Mouse (Mus musculus) intestine, postnatal 0 days (tissue): Measurements from ENCODE around the gene Mthfr. TPM values are rescaled to one million over a fixed set of nuclear protein-coding genes. Genes with fewer than 3 reads are reported as not detected.
A peak's percentile ranks its signal among the peaks of the same experiment; 100 is the strongest.

ENCODE experiments used
- ATAC-seq: fragments of 200-750 bp; cut with Nextera tagmentation; 2 replicates; pipeline ENCODE4 v1.8.0; 2017; ENCODE audit warnings: mild to moderate bottlenecking, moderate TSS enrichment, moderate library complexity
- H3K27ac ChIP-seq: fragments of 300-500 bp; sonication (generic); 2 replicates; pipeline ENCODE4 v1.5.1; 2014; ENCODE audit warnings: mild to moderate bottlenecking, low read depth, low read length, moderate library complexity
- H3K27me3 ChIP-seq: fragments of 300-500 bp; sonication (generic); replicated peaks from 2 replicates; pipeline ENCODE4 v1.6.1; 2014; ENCODE audit warnings: low read length, mixed read lengths; ENCODE audit not compliant: control insufficient read depth, insufficient read depth
- H3K36me3 ChIP-seq: fragments of 300-500 bp; sonication (generic); 2 replicates; pipeline ENCODE4 v1.6.1; 2014; ENCODE audit warnings: mild to moderate bottlenecking, moderate library complexity; ENCODE audit not compliant: control insufficient read depth, insufficient read depth
- H3K4me1 ChIP-seq: fragments of 300-500 bp; sonication (generic); replicated peaks from 2 replicates; pipeline ENCODE4 v1.6.1; 2014; ENCODE audit warnings: antibody characterized with exemption, low read length, mixed read lengths; ENCODE audit not compliant: control insufficient read depth, insufficient read depth
- H3K4me2 ChIP-seq: fragments of 300-500 bp; sonication (generic); replicated peaks from 2 replicates; pipeline ENCODE4 v1.6.1; 2014; ENCODE audit warnings: low read depth, mild to moderate bottlenecking, moderate library complexity
- H3K4me3 ChIP-seq: fragments of 300-500 bp; sonication (generic); 2 replicates; pipeline ENCODE4 v1.5.1; 2014; ENCODE audit warnings: low read depth, low read length
- H3K9ac ChIP-seq: fragments of 300-500 bp; sonication (generic); 2 replicates; pipeline ENCODE4 v1.6.1; 2014; ENCODE audit warnings: mild to moderate bottlenecking, low read depth, low read length
- H3K9me3 ChIP-seq: fragments of 300-500 bp; sonication (generic); 2 replicates; pipeline ENCODE4 v1.6.1; 2016; ENCODE audit warnings: mixed run types; ENCODE audit not compliant: control insufficient read depth
- CTCF ChIP-seq: sonication (generic); IDR thresholded peaks from 2 replicates; pipeline ENCODE4 v1.5.1; 2016; ENCODE audit warnings: low read depth, mild to moderate bottlenecking, control low read depth, antibody characterized with exemption, moderate library complexity
- WGBS: fragments of 180-500 bp; shearing (Covaris S2); extraction: QIAGEN DNeasy Blood & Tissue Kit; methylation state at CpG from one replicate; pipeline ENCODE4 v1.1.7; 2014; 5-methylcytosine and 5-hydroxymethylcytosine counted together
- polyA plus RNA-seq: library from polyadenylated mRNA; unstranded; fragments of >200 nt; fragmentation: Nextera tagmentation; extraction: Ambion mirVana; gene quantifications from 2 replicates; pipeline ENCODE4 v1.2.1, GENCODE M21; 2015

The Mthfr gene
- polyA plus RNA-seq, 1 experiment from 2014 or later: 11.7 TPM

- Histone ChIP-seq H3K9me3 (no peaks in the 10 kb centered on the region), H3K27me3 (no peaks in the 10 kb centered on the region), H3K4me3 (no peak overlapping the region), H3K27ac (no peak overlapping the region), H3K9ac (no peak overlapping the region), H3K36me3 (peaks cover 43% of the 10 kb centered on the region), H3K4me2 (no peak overlapping the region), H3K4me1 (no peaks in the 10 kb centered on the region)
- no peak for ATAC-seq
- WGBS: 88% methylated on average over 6 of the region's 6 CpGs
- no peak for TF ChIP-seq CTCF
These were observed 20.1 kb downstream of the Mthfr start for GRCm38 (mm10) chr4:148058993-148059392.

GRCm38 (mm10) chr4:148060120-148061085 lies 21.5 kb downstream of the Mthfr start:
- no peak overlapping the region for H3K27ac ChIP-seq
- no peak overlapping the region for H3K9ac ChIP-seq
- 49% methylated on average over 13 of the region's 13 CpGs for WGBS
- no peak overlapping the region for H3K4me2 ChIP-seq
- no peak overlapping the region for H3K4me3 ChIP-seq
- H3K4me1 ChIP-seq: no peaks in the 10 kb centered on the region
- H3K9me3 ChIP-seq: no peaks in the 10 kb centered on the region
- peaks cover 30% of the 10 kb centered on the region for H3K36me3 ChIP-seq
- peak; percentile 53; the same call in 1 of the 2 replicates for ATAC-seq
- peak; percentile 80 for TF ChIP-seq CTCF
- no peaks in the 10 kb centered on the region for H3K27me3 ChIP-seq

- Histone ChIP-seq H3K9ac (no peak overlapping the region), H3K4me3 (no peak overlapping the region), H3K9me3 (no peaks in the 10 kb centered on the region), H3K4me2 (no peak overlapping the region), H3K4me1 (no peaks in the 10 kb centered on the region), H3K27ac (no peak overlapping the region), H3K36me3 (peaks cover 23% of the 10 kb centered on the region), H3K27me3 (no peaks in the 10 kb centered on the region)
- ATAC-seq: no peak
- WGBS: 85% methylated on average over 9 of the region's 9 CpGs
- no peak for TF ChIP-seq CTCF
These were observed 22.2 kb downstream of the Mthfr start for GRCm38 (mm10) chr4:148061086-148061480.

GRCm38 (mm10) chr4:148065702-148066400 lies 27.0 kb downstream of the Mthfr start:
- Histone ChIP-seq H3K4me2 (no peak overlapping the region), H3K36me3 (no peaks in the 10 kb centered on the region), H3K4me3 (no peak overlapping the region), H3K27me3 (no peaks in the 10 kb centered on the region), H3K27ac (no peak overlapping the region), H3K4me1 (no peaks in the 10 kb centered on the region), H3K9ac (no peak overlapping the region), H3K9me3 (no peaks in the 10 kb centered on the region)
- 51% methylated on average over 6 of the region's 6 CpGs for WGBS
- TF ChIP-seq CTCF: peak; percentile 38
- ATAC-seq: no peak

GRCm38 (mm10) chr4:148066401-148066744 lies 27.5 kb downstream of the Mthfr start:
- Histone ChIP-seq H3K36me3 (no peaks in the 10 kb centered on the region), H3K27ac (no peak overlapping the region), H3K9ac (no peak overlapping the region), H3K27me3 (no peaks in the 10 kb centered on the region), H3K4me2 (no peak overlapping the region), H3K4me1 (no peaks in the 10 kb centered on the region), H3K9me3 (no peaks in the 10 kb centered on the region), H3K4me3 (no peak overlapping the region)
- WGBS: 62% methylated on average over 9 of the region's 9 CpGs
- ATAC-seq: no peak
- no peak for TF ChIP-seq CTCF

GRCm38 (mm10) chr4:148067346-148067745 lies 28.5 kb downstream of the Mthfr start:
- no peaks in the 10 kb centered on the region for H3K27me3 ChIP-seq
- no peak for ATAC-seq
- H3K4me1 ChIP-seq: no peaks in the 10 kb centered on the region
- no peak overlapping the region for H3K4me3 ChIP-seq
- H3K4me2 ChIP-seq: no peak overlapping the region
- TF ChIP-seq CTCF: no peak
- no peaks in the 10 kb centered on the region for H3K9me3 ChIP-seq
- H3K36me3 ChIP-seq: no peaks in the 10 kb centered on the region
- H3K9ac ChIP-seq: no peak overlapping the region
- WGBS: 89% methylated on average over 8 of the region's 8 CpGs
- no peak overlapping the region for H3K27ac ChIP-seq
